Mouse (Mus musculus) cerebral cortex, adult 2 months (tissue): Measurements from ENCODE around the gene Eml4.

Experiments used
- WGBS: fragments of 180-500 bp; shearing (Covaris S2); methylation state at CpG from one replicate; pipeline ENCODE4 v1.1.7; 2018; 5-methylcytosine and 5-hydroxymethylcytosine counted together

The Eml4 gene

GRCm38 (mm10) chr17:83382752-83383151 is 32.0 kb downstream of the Eml4 start:
- 95% methylated on average over 5 of the region's 5 CpGs for WGBS

- WGBS: 95% methylated on average over 2 of the region's 2 CpGs
Observed at GRCm38 (mm10) chr17:83384981-83385380, 34.2 kb downstream of the Eml4 start.

DNA sequence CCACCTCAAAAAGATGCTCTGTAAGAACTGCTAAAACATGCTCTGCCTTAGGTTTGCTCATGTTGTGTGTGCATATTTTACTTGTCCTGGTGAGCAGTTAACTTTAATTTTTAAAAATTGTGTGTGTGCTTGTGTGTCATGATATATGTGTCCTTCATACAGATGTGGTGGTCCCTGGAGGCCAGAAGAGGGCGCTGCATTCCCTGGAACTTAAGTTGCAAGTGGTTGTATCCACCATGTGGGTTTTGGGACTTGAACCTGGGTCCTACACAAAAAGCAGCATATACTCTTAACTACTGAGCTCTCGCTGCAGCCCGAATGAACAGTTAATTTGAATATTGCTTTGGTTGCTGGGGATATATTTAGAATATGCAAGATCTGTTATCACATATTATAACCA is 36.4 kb downstream of the Eml4 start:
- WGBS: 74% methylated on average over 3 of the region's 3 CpGs

DNA sequence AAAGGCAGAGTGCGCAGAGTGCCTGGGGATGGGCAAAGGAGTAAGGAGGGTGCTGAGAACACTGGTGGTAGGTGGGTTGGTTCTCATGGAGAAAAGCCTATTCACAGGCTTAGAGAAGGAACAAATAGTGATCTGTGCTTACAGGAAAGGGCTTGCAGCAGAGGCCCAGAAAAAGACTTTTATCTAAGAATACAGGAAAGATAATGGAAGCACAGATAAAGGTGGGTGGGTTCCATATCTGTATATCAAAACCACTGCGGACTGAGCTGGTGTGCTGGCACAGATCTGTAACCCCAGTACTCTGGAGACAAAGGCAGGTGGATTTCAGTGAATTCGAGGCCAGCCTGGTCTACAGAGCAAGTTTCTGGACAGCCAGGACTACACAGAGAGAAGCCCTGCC is 43.3 kb downstream of the Eml4 start:
- 70% methylated on average over 3 of the region's 3 CpGs for WGBS

- 58% methylated on average over 6 of the region's 6 CpGs for WGBS
Observed at GRCm38 (mm10) chr17:83397571-83398100, 46.9 kb downstream of the Eml4 start.

DNA sequence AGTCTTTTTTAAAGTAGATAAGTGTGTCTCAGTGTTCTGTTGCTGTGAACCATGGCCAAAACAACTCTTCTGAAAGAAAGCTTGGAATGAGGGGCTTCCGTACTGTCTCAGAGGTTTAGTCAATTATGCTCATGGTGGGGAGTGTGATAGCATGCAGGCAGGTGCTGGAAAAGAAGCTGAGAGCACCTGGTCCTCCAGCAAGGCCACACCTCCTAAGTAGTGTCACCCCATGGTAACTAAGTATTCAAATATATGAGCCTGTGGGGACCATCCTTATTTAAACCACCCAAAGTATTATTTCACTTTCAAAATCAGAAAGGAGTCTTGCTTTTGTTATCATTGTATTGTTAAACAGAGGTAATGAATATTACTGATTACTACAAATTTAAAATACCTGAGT is 48.0 kb downstream of the Eml4 start:
- 88% methylated on average over 1 of the region's 1 CpGs for WGBS

DNA sequence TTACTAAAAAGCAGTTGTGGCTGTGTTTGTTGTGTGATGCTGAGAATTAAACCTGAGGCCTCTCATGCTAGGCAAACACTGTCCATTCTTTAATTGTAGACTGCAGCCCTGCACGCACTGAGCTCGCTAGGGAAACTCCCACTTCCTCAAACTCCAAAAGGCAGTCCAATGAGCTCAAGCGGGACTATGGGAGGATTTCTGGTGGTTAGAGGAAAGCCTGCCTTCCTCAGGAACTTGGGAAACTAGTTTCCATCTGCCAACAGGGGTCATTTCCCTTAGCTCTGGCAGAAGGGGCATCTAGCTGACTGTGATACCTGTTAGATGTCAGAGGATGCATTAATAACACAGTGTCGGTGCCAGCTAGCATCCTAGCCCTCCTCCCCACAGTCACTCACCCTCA is 79.9 kb downstream of the Eml4 start:
- 83% methylated on average over 4 of the region's 4 CpGs for WGBS

GRCm38 (mm10) chr17:83443406-83443805 is 92.7 kb downstream of the Eml4 start:
- WGBS: 59% methylated on average over 4 of the region's 4 CpGs

GRCm38 (mm10) chr17:83449583-83449982 is 98.9 kb downstream of the Eml4 start:
- WGBS: 54% methylated on average over 2 of the region's 2 CpGs

DNA sequence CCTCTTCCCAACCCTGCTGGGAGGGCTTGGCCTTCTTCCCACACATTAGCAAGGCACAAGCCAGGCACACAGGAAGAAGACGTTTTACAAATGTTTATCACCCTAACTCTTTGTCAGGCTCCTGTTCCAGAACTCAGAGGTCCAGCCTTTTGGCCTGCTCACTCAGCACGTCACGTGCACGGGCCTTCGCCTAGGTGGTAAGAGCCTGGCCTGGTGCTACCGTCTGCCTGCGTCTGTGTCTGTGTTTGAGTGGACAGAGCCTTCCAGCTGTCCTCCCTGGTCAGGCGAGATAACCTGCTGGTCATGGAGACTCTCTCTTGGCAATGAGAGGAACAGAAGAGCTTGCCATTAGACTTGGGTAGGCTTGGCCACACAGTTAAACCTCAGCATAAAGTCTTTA is 100.6 kb downstream of the Eml4 start:
- WGBS: 75% methylated on average over 8 of the region's 8 CpGs

GRCm38 (mm10) chr17:83451796-83452195 is 101.1 kb downstream of the Eml4 start:
- 70% methylated on average over 3 of the region's 3 CpGs for WGBS

- WGBS: 90% methylated on average over 8 of the region's 8 CpGs
Observed at GRCm38 (mm10) chr17:83452451-83452850, 101.7 kb downstream of the Eml4 start.

GRCm38 (mm10) chr17:83453587-83453986 is 102.9 kb downstream of the Eml4 start:
- WGBS: 72% methylated on average over 5 of the region's 5 CpGs

DNA sequence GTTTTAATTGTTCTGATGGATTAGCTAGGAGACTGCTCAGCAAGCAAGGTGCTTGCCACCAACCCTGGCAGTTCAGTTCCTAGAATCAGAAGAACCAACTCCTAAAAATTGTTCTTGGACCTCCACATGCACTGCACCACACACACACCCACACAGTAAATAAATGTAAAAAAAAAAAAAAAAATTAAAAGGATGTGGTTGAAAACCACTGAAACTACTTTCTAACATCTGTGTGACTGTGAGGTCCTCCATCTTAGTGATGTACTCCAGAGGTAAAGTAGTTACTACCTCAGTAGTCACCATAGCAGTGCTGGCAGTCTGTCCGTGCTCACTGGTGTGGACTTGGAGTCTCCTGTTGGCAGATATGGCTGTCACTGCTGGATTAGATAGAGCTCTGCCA is 106.5 kb downstream of the Eml4 start:
- 82% methylated on average over 1 of the region's 1 CpGs for WGBS

- 97% methylated on average over 5 of the region's 5 CpGs for WGBS
Observed at GRCm38 (mm10) chr17:83465969-83466368, 115.2 kb downstream of the Eml4 start.

DNA sequence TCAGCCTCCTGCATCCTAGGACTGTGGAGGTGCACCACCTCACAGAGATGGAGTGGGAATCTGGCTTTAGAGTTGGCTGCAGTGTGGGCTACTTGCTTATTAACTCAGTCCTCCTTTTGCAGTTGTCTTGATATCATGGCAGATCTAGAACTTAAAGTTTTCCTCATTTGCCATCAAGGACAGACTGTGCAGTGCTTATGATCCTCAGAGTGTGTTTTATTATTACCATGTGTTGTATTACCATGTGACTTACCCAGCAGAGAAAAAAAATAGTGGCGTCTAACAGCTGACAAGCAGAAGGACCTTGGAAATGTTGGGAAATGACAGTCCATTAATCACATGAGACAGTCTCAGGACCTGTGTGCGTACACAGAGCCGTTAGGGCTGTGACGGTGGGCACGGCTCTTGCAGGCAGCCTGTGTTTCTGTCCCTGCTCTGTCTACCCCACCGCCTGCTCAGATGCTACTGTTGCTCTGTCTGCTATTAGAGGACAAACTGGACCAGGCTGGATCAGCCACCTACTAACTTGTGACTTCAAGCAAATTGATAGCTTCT is 116.0 kb downstream of the Eml4 start:
- 87% methylated on average over 6 of the region's 6 CpGs for WGBS

DNA sequence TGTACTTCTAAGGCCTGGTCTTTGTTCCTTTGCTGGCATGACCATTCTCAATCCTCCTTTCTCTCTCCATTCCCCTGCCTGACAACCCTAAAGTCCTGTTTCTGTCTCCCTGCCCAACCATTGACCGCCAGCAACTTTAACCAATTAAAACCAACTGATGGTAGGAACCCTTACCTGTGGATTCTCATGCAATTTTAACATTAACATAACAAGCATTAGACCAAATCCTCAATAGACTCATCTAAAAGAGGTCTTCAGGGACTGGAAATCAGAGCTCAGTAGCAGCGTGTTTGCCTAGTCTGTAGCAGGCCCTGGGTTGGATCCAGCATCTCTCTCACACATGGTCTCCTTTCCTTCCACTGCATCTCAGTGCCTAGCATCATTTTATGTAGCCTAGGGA is 118.9 kb downstream of the Eml4 start:
- 86% methylated on average over 2 of the region's 2 CpGs for WGBS

GRCm38 (mm10) chr17:83477089-83477488 is 126.4 kb downstream of the Eml4 start:
- WGBS: 97% methylated on average over 12 of the region's 12 CpGs

- WGBS: 42% methylated on average over 7 of the region's 7 CpGs
Observed at GRCm38 (mm10) chr17:83481551-83481950, 130.8 kb downstream of the Eml4 start.

- WGBS: 95% methylated on average over 7 of the region's 7 CpGs
Observed at GRCm38 (mm10) chr17:83482817-83483536, 132.2 kb downstream of the Eml4 start.

DNA sequence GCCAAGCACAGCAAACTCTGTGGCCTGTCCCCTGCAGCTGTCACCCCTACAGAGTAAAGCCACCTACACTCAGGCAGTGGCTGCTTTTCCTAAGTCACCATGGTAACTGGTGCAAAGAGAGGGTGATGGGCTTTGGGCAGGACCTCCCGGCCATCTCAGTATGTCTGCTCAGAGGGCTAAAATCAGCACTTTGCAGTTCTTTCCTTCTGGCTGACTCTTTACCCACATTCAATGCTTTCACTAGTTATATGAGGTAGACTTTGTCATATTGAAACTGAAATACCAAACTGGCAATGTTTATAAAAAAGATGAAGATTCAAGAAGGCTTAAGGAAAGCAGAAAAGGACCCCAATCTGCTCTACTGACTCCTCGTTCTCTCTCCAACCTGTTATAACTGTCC is 133.1 kb downstream of the Eml4 start:
- WGBS: 59% methylated on average over 2 of the region's 2 CpGs

DNA sequence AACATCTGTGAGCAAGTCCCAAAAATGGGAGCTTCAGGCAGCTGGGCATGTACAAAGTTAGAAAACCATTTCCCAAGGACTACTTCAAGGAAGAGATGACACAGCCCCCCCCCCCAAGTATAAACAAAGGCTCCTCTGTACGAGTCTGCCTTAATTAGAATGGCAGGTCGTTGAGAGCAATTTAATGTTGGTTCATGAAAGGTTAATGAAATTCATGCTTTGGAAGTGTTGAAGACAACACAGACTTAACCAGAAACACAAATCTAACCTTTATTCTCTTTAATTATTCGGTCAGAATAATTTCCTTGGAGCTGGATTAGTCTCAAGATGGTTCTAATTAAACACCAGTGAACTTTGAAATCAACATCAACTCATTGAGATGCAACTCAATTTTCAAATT is 137.0 kb downstream of the Eml4 start:
- 61% methylated on average over 3 of the region's 3 CpGs for WGBS

DNA sequence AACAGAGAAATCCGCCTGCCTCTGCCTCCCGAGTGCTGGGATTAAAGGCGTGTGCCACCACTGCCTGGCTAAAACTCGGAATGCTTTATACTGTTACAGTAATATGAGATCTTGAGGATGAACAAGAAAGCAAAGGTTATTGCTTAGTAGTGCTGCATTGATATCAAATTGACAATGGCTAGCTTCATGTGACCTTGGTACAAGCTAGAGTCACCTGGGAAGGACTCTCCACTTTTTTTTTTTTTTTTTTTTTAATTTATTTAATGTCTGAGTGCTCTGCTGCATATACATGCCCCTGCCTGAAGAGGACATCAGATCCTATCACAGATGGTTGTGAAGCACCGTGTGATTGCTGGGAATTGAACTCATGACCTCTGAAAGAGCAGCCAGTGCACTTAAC is 148.2 kb downstream of the Eml4 start:
- WGBS: 98% methylated on average over 5 of the region's 5 CpGs

DNA sequence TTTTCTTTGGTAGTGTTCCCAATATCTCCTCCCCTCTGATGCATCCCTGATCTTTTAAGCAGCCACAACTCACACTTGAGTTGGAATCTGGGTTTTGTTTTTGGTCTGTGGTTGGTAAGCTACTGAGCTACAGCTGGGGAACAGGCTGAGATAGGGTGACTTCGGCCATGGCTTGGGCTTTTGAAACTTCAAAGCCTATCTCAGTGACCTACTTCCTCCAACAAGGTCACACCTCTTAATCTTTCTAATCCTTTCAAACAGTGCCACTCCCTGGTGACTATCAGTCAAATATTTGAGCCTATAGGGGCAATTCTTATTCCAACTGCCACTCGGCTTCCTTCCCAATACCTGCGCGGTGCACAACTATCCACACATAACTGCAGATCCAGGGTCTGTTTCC is 149.0 kb downstream of the Eml4 start:
- WGBS: 95% methylated on average over 4 of the region's 4 CpGs
